Mouse (Mus musculus) lung, adult 2 months (tissue): ENCODE data around the gene Gm28490. TPM values are rescaled to one million over a fixed set of nuclear protein-coding genes. Genes with fewer than 3 reads are reported as not detected.
"Not testable (repeated sequence)": the region's sequence is repeated elsewhere in the genome, so short reads cannot be mapped to it uniquely, and the experiment has no call there.

ENCODE experiments used
- DNase-seq: peaks from one replicate; pipeline ENCODE4 v3.0.0; 2022
- H3K4me1 ChIP-seq: fragments of 200-500 bp; 2 replicates; pipeline ENCODE4 v1.6.1; 2011; ENCODE audit warnings: low read length; ENCODE audit not compliant: control insufficient read depth, insufficient read depth
- H3K4me3 ChIP-seq: fragments of 200-500 bp; replicated peaks from 2 replicates; pipeline ENCODE3; 2011; ENCODE audit warnings: low read depth, mild to moderate bottlenecking, control low read depth, low read length; ENCODE audit errors: extremely low read depth
- WGBS: fragments of 180-500 bp; shearing (Covaris S2); methylation state at CpG from one replicate; pipeline ENCODE4 v1.1.7; 2018; 5-methylcytosine and 5-hydroxymethylcytosine counted together
- polyA plus RNA-seq: library from polyadenylated mRNA; depleted of rRNA; stranded (reverse); fragments of >200 nt; gene quantifications from 2 replicates; pipeline ENCODE4 v1.2.3, GENCODE M21; 2012; rRNA removed

Gm28490 gene
- polyA plus RNA-seq: not detected in 2 replicates

DNA sequence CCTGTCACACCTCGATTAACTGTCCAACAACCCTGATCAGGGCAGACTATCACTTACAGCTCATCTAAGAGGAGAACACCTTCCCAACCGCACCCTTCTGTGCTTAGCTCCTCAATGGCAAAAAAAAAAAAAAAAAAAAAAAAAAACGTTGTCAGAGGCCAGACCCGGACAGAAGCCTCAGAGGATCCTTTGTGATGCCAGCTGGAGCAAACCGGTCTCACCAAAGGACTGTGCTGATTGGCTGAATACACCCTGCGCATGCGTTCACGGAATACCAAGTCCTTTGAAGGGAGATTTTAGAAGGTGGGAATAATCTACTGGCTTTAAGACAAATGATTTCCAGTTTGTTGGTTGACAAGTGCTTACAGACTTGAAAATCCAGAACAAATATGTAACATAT, at the start of gene Gm28490:
Gm28490 (minus strand) TSS at position 101 of the 400 bp plus-strand sequence.
- H3K4me3 ChIP-seq, H3K4me1 ChIP-seq, DNase-seq: not testable (repeated sequence)
- no CpG with 5 or more reads among the region's 8 CpGs for WGBS
